Mouse (Mus musculus): Measurements from ENCODE around the gene Dmwd. TPM values are rescaled to one million over a fixed set of nuclear protein-coding genes. Genes with fewer than 3 reads are reported as not detected.
A peak's percentile ranks its signal among the peaks of the same experiment; 100 is the strongest.
"Not testable (repeated sequence)": the region's sequence is repeated elsewhere in the genome, so short reads cannot be mapped to it uniquely, and the experiment has no call there.

Gene Dmwd
- polyA plus RNA-seq, 1 experiment from 2014 or later: 3.2 TPM

DNA sequence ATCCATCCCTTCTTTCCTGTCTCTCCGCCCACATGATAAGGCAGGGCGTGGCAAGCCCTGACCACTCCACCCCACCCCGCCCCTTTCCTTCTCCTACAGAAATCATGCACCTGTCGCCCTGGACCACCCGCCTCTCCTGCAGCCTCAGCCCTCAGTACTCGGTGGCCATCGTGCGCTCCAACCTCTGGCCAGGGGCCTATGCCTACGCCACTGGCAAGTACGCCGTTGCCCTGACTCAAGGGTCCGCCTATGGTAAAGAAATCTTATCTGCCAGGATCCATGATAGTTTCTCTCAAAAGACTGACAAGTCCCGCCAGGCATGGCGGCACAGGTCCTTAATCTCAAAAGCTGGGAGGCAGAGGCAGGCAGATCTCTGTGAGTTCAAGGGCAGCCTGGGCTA lies 8.1 kb upstream of the Dmwd start:
- no peak for TF ChIP-seq CTCF (IDR thresholded peaks at IDR 0.05; ENCODE audit: low read depth)
- no peak for TF ChIP-seq EP300 (IDR thresholded peaks at IDR 0.05; ENCODE audit: low read depth)
- no peaks in the 10 kb centered on the region for H3K36me3 ChIP-seq (replicated peaks; ENCODE audit: insufficient read depth, low read length)
- H3K4me3 ChIP-seq (ENCODE audit: low read depth, low read length): no peak overlapping the region
- ATAC-seq: no peak
- no peak overlapping the region for H3K27ac ChIP-seq (ENCODE audit: low read depth)
- H3K27me3 ChIP-seq (ENCODE audit: insufficient read depth, low read length): peaks cover 41% of the 10 kb centered on the region
- no peak overlapping the region for H3K4me2 ChIP-seq (ENCODE audit: low read depth, low read length)
- H3K9ac ChIP-seq (replicated peaks): no peak overlapping the region
- no peak for DNase-seq
- WGBS (ENCODE audit: insufficient replicate concordance): 62% methylated on average over 13 of the region's 14 CpGs
- H3K4me1 ChIP-seq (ENCODE audit: insufficient read depth): no peaks in the 10 kb centered on the region
- no peaks in the 10 kb centered on the region for H3K9me3 ChIP-seq (ENCODE audit: low read length)

- H3K27me3 ChIP-seq (ENCODE audit: insufficient read depth, low read length): peaks cover 47% of the 10 kb centered on the region
- H3K4me1 ChIP-seq (ENCODE audit: insufficient read depth): no peaks in the 10 kb centered on the region
- WGBS (ENCODE audit: insufficient replicate concordance): 5% methylated on average over 2 of the region's 2 CpGs
- DNase-seq (peak; percentile 84), ATAC-seq (no peak)
- no peak overlapping the region for H3K27ac ChIP-seq (ENCODE audit: low read depth)
- no peak overlapping the region for H3K9ac ChIP-seq (replicated peaks)
- TF ChIP-seq CTCF (IDR thresholded peaks at IDR 0.05; ENCODE audit: low read depth) (peak; percentile 86), EP300 (IDR thresholded peaks at IDR 0.05; ENCODE audit: low read depth) (no peak)
- H3K4me3 ChIP-seq (ENCODE audit: low read depth, low read length): no peak overlapping the region
- no peaks in the 10 kb centered on the region for H3K36me3 ChIP-seq (replicated peaks; ENCODE audit: insufficient read depth, low read length)
- H3K4me2 ChIP-seq (ENCODE audit: low read depth, low read length): no peak overlapping the region
- no peaks in the 10 kb centered on the region for H3K9me3 ChIP-seq (ENCODE audit: low read length)
These were observed 7.3 kb upstream of the Dmwd start for GRCm38 (mm10) chr7:19068707-19069106.

GRCm38 (mm10) chr7:19069500-19069899 lies 6.5 kb upstream of the Dmwd start:
- H3K36me3 ChIP-seq (replicated peaks; ENCODE audit: insufficient read depth, low read length): no peaks in the 10 kb centered on the region
- H3K4me2 ChIP-seq (ENCODE audit: low read depth, low read length): no peak overlapping the region
- DNase-seq: peak; percentile 58
- TF ChIP-seq CTCF (IDR thresholded peaks at IDR 0.05; ENCODE audit: low read depth) (peak; percentile 74), EP300 (IDR thresholded peaks at IDR 0.05; ENCODE audit: low read depth) (no peak)
- H3K9me3 ChIP-seq (ENCODE audit: low read length): no peaks in the 10 kb centered on the region
- H3K4me3 ChIP-seq (ENCODE audit: low read depth, low read length): no peak overlapping the region
- WGBS (ENCODE audit: insufficient replicate concordance): 46% methylated on average over 3 of the region's 3 CpGs
- H3K27ac ChIP-seq (ENCODE audit: low read depth): no peak overlapping the region
- peaks cover 53% of the 10 kb centered on the region for H3K27me3 ChIP-seq (ENCODE audit: insufficient read depth, low read length)
- no peak for ATAC-seq
- H3K4me1 ChIP-seq (ENCODE audit: insufficient read depth): no peaks in the 10 kb centered on the region
- H3K9ac ChIP-seq (replicated peaks): no peak overlapping the region

GRCm38 (mm10) chr7:19071024-19071423 lies 5.0 kb upstream of the Dmwd start:
- not testable (repeated sequence) for H3K9ac ChIP-seq (replicated peaks); H3K36me3 ChIP-seq (replicated peaks; ENCODE audit: insufficient read depth, low read length); ATAC-seq; H3K4me2 ChIP-seq (ENCODE audit: low read depth, low read length); H3K4me1 ChIP-seq (ENCODE audit: insufficient read depth); DNase-seq; H3K9me3 ChIP-seq (ENCODE audit: low read length); H3K4me3 ChIP-seq (ENCODE audit: low read depth, low read length); H3K27ac ChIP-seq (ENCODE audit: low read depth)
- 42% methylated on average over 3 of the region's 3 CpGs for WGBS (ENCODE audit: insufficient replicate concordance)
- peak; percentile 46 for TF ChIP-seq CTCF (IDR thresholded peaks at IDR 0.05; ENCODE audit: low read depth)
- H3K27me3 ChIP-seq (ENCODE audit: insufficient read depth, low read length): peaks cover 42% of the 10 kb centered on the region

DNA sequence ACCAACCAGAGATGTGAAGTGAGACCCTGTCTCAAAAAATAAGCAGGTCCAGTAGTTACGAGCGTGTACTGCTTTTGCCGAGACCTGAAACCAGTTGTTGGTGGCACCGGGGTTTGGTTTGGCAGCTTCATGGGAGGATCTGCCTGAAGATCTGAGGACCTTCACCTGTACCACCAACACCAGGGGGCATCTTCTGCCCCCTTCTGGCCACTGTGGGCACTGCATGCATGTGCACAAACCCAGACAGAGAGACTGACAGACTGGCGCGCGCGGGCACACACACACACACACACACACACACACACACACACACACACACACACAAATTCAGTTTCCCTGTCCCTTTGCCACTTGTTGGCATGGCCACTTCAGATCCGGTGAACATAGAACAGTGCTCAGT lies 2.5 kb upstream of the Dmwd start:
- Histone ChIP-seq H3K36me3 (replicated peaks; ENCODE audit: insufficient read depth, low read length) (peaks cover 5% of the 10 kb centered on the region; the same call in 1 of the 2 replicates), H3K9ac (replicated peaks) (no peak overlapping the region), H3K27ac (ENCODE audit: low read depth) (no peak overlapping the region), H3K9me3 (ENCODE audit: low read length) (no peaks in the 10 kb centered on the region), H3K4me3 (ENCODE audit: low read depth, low read length) (no peak overlapping the region), H3K4me2 (ENCODE audit: low read depth, low read length) (no peak overlapping the region), H3K27me3 (ENCODE audit: insufficient read depth, low read length) (peaks cover 32% of the 10 kb centered on the region), H3K4me1 (ENCODE audit: insufficient read depth) (peaks cover 23% of the 10 kb centered on the region)
- 81% methylated on average over 9 of the region's 9 CpGs for WGBS (ENCODE audit: insufficient replicate concordance)
- no peak for ATAC-seq
- peak; percentile 66 for DNase-seq
- TF ChIP-seq CTCF (IDR thresholded peaks at IDR 0.05; ENCODE audit: low read depth) (peak; percentile 71), EP300 (IDR thresholded peaks at IDR 0.05; ENCODE audit: low read depth) (no peak)

GRCm38 (mm10) chr7:19074494-19074893 lies 1.5 kb upstream of the Dmwd start:
- no peaks in the 10 kb centered on the region for H3K9me3 ChIP-seq (ENCODE audit: low read length)
- H3K4me1 ChIP-seq (ENCODE audit: insufficient read depth): peaks cover 26% of the 10 kb centered on the region
- peaks cover 32% of the 10 kb centered on the region for H3K27me3 ChIP-seq (ENCODE audit: insufficient read depth, low read length)
- 92% methylated on average over 6 of the region's 6 CpGs for WGBS (ENCODE audit: insufficient replicate concordance)
- ATAC-seq: no peak
- peaks cover 10% of the 10 kb centered on the region; the same call in 1 of the 2 replicates for H3K36me3 ChIP-seq (replicated peaks; ENCODE audit: insufficient read depth, low read length)
- no peak overlapping the region for H3K9ac ChIP-seq (replicated peaks)
- H3K27ac ChIP-seq (ENCODE audit: low read depth): no peak overlapping the region
- no peak for DNase-seq
- TF ChIP-seq EP300 (IDR thresholded peaks at IDR 0.05; ENCODE audit: low read depth) (no peak), CTCF (IDR thresholded peaks at IDR 0.05; ENCODE audit: low read depth) (peak; percentile 43)
- no peak overlapping the region for H3K4me3 ChIP-seq (ENCODE audit: low read depth, low read length)
- no peak overlapping the region for H3K4me2 ChIP-seq (ENCODE audit: low read depth, low read length)

- peaks cover 33% of the 10 kb centered on the region for H3K27me3 ChIP-seq (ENCODE audit: insufficient read depth, low read length)
- peak overlapping the region; percentile 85; the same call in 1 of the 2 replicates for H3K9ac ChIP-seq (replicated peaks)
- no peak for TF ChIP-seq EP300 (IDR thresholded peaks at IDR 0.05; ENCODE audit: low read depth)
- no peak for TF ChIP-seq CTCF (IDR thresholded peaks at IDR 0.05; ENCODE audit: low read depth)
- 53% methylated on average over 5 of the region's 5 CpGs for WGBS (ENCODE audit: insufficient replicate concordance)
- peak overlapping the region; percentile 72 for H3K4me3 ChIP-seq (ENCODE audit: low read depth, low read length)
- peak overlapping the region; percentile 90 for H3K4me2 ChIP-seq (ENCODE audit: low read depth, low read length)
- no peak for DNase-seq
- no peak for ATAC-seq
- H3K4me1 ChIP-seq (ENCODE audit: insufficient read depth): peaks cover 26% of the 10 kb centered on the region
- peaks cover 10% of the 10 kb centered on the region; the same call in 1 of the 2 replicates for H3K36me3 ChIP-seq (replicated peaks; ENCODE audit: insufficient read depth, low read length)
- H3K9me3 ChIP-seq (ENCODE audit: low read length): no peaks in the 10 kb centered on the region
- H3K27ac ChIP-seq (ENCODE audit: low read depth): no peak overlapping the region
These were observed 796 bp upstream of the Dmwd start for GRCm38 (mm10) chr7:19075231-19075630.

Measured in liver, postnatal 0 days (tissue).